Mouse (Mus musculus) telencephalon, adult 2 months (tissue): ENCODE data around the gene 9430038I01Rik.

Experiments used
- DNase-seq: peaks from one replicate; pipeline ENCODE4 v3.0.0-alpha.2; 2011; ENCODE audit warnings: low read depth, low spot score

9430038I01Rik gene

GRCm38 (mm10) chr7:137366736-137367135 lies 43.8 kb downstream of the 9430038I01Rik start:
- DNase-seq: no peak

- DNase-seq: no peak
These were observed 45.5 kb downstream of the 9430038I01Rik start for GRCm38 (mm10) chr7:137365056-137365455.

GRCm38 (mm10) chr7:137364571-137364970 lies 46.0 kb downstream of the 9430038I01Rik start:
- DNase-seq: no peak

GRCm38 (mm10) chr7:137346860-137347259 lies 63.7 kb downstream of the 9430038I01Rik start:
- DNase-seq: no peak

GRCm38 (mm10) chr7:137346068-137346467 lies 64.5 kb downstream of the 9430038I01Rik start:
- DNase-seq: no peak

- DNase-seq: no peak
These were observed 76.6 kb downstream of the 9430038I01Rik start for GRCm38 (mm10) chr7:137333951-137334350.
